Mouse (Mus musculus) olfactory bulb, adult 2 months (tissue): Measurements from ENCODE around the gene Sox5. TPM values are rescaled to one million over a fixed set of nuclear protein-coding genes. Genes with fewer than 3 reads are reported as not detected.

ENCODE experiments used
- H3K27ac ChIP-seq: fragments of 200-500 bp; 2 replicates; pipeline ENCODE4 v1.5.1; 2012; ENCODE audit warnings: low read depth, low read length; ENCODE audit not compliant: insufficient read depth
- H3K4me1 ChIP-seq: fragments of 200-500 bp; 2 replicates; pipeline ENCODE4 v1.6.1; 2012; ENCODE audit warnings: low read length; ENCODE audit not compliant: control insufficient read depth, insufficient read depth
- H3K4me3 ChIP-seq: fragments of 200-500 bp; 2 replicates; pipeline ENCODE4 v1.5.1; 2012; ENCODE audit warnings: mild to moderate bottlenecking, low read depth, low read length, moderate library complexity; ENCODE audit not compliant: insufficient read depth
- CTCF ChIP-seq: fragments of 200-500 bp; IDR thresholded peaks from 2 replicates; pipeline ENCODE4 v1.5.1; 2012; ENCODE audit warnings: low read depth, mild to moderate bottlenecking, low read length, moderate library complexity; ENCODE audit not compliant: insufficient read depth
- POLR2A ChIP-seq: fragments of 200-500 bp; IDR thresholded peaks from 2 replicates; pipeline ENCODE4 v1.6.1; 2012; ENCODE audit warnings: mild to moderate bottlenecking, low read depth, low read length, moderate library complexity; ENCODE audit not compliant: insufficient read depth
- WGBS: fragments of 180-500 bp; shearing (Covaris S2); methylation state at CpG from one replicate; pipeline ENCODE4 v1.1.7; 2018; 5-methylcytosine and 5-hydroxymethylcytosine counted together
- polyA plus RNA-seq: library from polyadenylated mRNA; stranded (reverse); fragments of >200 nt; gene quantifications from 2 replicates; pipeline ENCODE4 v1.2.4, GENCODE M21; 2012; ENCODE audit warnings: low replicate concordance; ENCODE audit not compliant: missing spikeins, insufficient read depth, insufficient read length

Gene Sox5
- polyA plus RNA-seq, 1 experiment: not detected

DNA sequence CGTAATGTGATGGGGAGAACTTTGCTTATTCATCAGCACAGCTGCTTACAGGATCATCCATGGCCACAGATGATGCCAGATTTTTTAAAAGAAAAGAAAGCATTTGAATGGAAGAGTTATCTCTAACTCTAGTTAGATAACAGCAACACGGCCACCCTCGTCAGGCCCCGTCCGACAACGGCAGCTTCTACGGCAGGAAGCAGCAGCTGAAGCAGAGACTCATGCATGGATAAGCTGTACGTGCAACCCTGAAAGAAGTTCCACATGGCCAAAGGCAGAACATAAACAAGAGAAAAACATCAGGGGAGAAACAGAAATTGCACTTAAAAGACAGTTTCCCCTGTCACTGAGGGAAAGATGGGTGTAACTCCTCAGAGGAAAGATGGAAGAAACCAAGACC lies 94.1 kb downstream of the Sox5 start:
- no peak overlapping the region for H3K27ac ChIP-seq
- 79% methylated on average over 8 of the region's 8 CpGs for WGBS
- no peaks in the 10 kb centered on the region for H3K4me1 ChIP-seq
- H3K4me3 ChIP-seq: no peak overlapping the region
- TF ChIP-seq CTCF: no peak
- TF ChIP-seq POLR2A: no peak

DNA sequence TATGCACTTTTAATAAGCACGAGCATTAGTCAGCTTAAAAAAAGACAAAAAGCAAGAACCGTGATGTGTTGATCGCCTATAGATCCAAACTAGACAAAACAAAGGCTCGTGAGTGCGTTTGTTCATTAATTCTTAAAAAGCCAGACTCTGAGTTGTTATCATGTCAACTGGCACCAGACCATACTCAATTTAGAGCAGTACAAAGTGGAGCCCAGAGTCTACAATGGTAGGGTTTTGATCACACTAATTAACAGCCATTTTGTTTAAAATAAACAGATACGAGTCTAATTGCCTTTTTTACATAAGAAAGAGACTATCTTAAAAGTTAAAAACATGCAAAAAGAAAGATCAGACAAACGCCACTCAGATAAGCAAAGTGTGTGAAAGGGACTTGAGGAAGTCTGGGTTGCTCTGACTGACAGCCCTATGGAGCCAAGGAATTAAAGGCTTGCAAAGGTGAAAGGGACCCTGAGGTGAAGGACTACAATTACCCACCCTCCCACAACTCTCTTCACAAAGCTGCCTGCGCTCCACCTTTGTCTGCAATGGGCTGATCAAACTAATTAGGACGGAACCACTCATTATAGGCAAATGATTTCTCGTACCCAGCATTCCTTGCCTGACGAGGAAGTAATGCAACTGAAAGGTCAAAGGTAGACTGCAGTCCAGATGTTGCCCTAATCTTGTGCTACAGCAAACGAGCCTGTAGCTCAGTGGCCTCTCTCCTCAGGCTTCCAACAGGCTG lies 100.6 kb downstream of the Sox5 start:
- no peak overlapping the region for H3K27ac ChIP-seq
- TF ChIP-seq CTCF (no peak), POLR2A (no peak)
- WGBS: 41% methylated on average over 12 of the region's 12 CpGs
- no peak overlapping the region for H3K4me3 ChIP-seq
- H3K4me1 ChIP-seq: no peaks in the 10 kb centered on the region

DNA sequence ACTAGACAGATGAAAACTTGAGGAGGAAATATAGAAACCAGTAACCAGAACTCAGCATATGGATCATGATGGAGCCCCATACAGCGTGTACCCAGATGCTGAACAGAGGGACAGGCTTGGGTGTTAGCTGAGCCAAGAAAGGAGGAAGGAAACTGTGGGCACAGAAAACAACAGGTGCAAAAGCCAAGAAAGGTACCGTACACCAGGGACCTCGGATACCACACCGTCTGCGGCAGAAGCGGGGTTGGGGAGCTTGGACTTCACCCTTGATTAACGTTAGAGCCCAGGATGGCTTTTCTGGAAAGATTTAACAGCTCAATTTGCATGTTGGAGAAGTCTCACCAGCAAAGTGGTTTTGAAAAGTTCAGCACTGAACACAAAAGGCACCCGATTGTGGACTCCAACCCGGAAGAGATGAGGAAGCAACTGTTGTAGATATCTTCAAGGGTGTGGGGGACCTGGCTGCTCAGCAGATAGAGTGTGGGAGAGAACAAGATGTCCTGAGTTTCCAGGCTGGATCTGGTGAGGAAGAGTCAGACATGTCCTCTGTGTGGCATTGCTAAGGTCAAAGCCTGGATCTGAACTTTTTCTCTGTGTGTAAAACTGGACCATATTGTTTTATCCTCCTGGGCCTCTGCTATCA lies 104.2 kb downstream of the Sox5 start:
- no peak for TF ChIP-seq POLR2A
- no peak for TF ChIP-seq CTCF
- Histone ChIP-seq H3K27ac (no peak overlapping the region), H3K4me1 (no peaks in the 10 kb centered on the region), H3K4me3 (no peak overlapping the region)
- WGBS: 96% methylated on average over 9 of the region's 9 CpGs

DNA sequence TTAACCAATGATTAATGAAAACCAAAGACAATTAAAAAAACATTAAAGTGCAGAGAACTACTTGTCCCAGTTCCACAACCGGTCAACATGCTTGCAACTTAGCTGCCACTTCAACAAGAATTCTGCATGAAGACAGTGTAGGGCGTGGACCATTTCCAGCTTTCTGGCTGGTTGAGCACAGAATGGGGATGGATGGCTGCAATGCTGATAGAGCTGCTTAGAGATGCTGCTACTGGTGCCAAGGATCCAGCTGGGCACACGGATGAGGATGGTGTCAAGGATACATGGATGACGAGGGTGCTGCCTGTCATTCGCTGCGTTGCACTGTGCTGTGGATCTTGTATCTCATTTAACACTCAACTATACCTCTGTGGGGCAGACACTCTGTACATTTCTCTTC lies 106.7 kb downstream of the Sox5 start:
- WGBS: 85% methylated on average over 6 of the region's 6 CpGs
- Histone ChIP-seq H3K4me3 (no peak overlapping the region), H3K4me1 (no peaks in the 10 kb centered on the region), H3K27ac (no peak overlapping the region)
- TF ChIP-seq POLR2A (no peak), CTCF (no peak)

DNA sequence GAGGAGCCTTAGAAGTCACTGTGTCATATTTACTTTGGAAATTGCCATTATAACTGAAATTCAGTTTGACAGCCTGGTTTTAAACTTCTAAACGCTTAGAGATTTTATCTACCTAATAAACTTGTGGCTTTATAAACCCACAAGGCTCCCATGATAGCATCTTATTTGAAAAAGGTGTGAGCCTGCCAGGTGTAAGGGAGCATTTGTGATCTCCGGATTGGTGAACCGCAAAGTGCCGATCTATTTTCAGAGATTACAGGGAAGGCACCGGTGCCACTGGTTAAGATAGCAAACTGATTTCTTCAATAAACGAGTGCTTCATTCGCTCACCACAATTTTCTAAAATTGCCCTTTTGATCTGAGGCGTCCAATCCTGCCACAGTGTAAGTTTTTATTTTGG lies 107.9 kb downstream of the Sox5 start:
- Histone ChIP-seq H3K4me3 (no peak overlapping the region), H3K4me1 (no peaks in the 10 kb centered on the region), H3K27ac (no peak overlapping the region)
- WGBS: 89% methylated on average over 8 of the region's 8 CpGs
- TF ChIP-seq CTCF: no peak
- no peak for TF ChIP-seq POLR2A

DNA sequence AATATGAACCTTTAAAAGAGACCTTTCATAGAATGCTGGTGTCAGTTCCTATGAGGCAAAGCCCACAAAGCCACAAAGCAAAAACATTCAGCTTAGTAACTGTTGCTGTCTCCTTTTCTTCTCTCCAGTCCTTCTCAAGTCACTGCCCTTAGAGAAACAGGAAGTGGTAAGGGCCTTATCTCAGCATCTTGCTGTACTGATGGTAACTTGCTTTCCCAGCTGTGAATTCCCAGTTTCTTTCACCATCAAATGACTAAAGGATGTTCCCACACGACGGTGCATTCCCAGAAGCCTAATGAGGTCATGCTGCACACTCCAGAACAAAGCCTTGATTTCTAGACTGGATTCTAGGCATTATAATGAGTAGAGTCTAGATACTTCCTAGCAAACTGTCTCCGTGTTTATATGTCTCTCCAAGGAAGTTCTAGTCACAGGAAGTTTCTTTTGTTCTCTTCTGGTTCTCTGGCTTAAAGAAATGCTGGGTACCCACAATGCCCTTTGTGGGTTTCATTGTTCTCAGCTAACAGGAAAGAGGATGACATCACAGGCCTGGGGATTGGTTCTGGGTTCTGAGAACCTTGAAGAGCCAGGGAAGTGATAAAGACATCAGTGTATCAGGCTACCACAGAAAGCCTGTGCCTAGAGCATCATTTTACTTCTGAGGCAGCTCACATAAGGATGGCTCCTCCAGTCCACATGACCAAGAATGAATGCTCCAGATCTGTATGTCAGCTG lies 111.2 kb downstream of the Sox5 start:
- no peaks in the 10 kb centered on the region for H3K4me1 ChIP-seq
- WGBS: 47% methylated on average over 3 of the region's 3 CpGs
- TF ChIP-seq CTCF (no peak), POLR2A (no peak)

DNA sequence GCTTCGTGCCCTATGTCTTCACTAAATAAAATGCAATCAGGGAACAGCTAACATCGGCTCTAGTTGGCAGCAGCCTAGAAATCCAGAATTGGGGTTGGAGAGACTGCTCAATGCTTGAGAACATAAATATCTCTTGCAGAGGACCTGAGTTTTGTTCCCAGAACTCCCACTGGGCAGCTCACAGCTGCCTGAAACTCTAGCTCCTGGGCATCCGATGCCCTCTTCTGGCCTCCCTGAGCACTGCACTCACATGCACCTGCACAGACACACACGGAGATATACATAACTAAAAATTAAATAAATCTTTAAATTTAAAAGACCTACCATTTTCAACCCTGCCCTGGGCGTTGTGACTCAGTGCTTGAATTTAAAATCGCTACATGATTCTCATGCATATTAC lies 115.2 kb downstream of the Sox5 start:
- H3K4me3 ChIP-seq: no peak overlapping the region
- H3K4me1 ChIP-seq: no peaks in the 10 kb centered on the region
- WGBS: 97% methylated on average over 6 of the region's 6 CpGs
- no peak overlapping the region for H3K27ac ChIP-seq
- TF ChIP-seq CTCF (no peak), POLR2A (no peak)

More for the DNA sequence above, 111.2 kb downstream of the Sox5 start:
- H3K27ac ChIP-seq: no peak overlapping the region
- H3K4me3 ChIP-seq: no peak overlapping the region

DNA sequence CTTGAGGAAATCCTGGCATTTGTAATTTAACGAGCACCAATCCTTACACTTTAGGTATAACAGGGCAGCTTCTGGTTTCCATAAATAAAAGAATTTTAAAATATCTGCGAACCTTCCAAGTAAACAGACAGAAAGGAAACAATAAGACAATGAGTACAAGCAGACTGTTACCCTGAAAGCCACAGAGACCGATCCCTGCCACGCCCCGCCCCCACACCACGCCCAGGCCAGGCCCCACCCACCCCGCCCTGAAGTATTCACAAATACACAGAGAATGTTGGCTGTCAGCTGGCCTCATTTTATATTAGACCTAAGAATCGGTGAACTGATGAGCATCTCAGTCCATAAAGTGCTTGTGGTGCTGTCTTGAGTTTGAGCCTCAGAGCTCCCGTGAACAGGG lies 117.0 kb downstream of the Sox5 start:
- Histone ChIP-seq H3K4me3 (no peak overlapping the region), H3K4me1 (no peaks in the 10 kb centered on the region), H3K27ac (no peak overlapping the region)
- no peak for TF ChIP-seq POLR2A
- TF ChIP-seq CTCF: no peak
- WGBS: 79% methylated on average over 9 of the region's 9 CpGs

DNA sequence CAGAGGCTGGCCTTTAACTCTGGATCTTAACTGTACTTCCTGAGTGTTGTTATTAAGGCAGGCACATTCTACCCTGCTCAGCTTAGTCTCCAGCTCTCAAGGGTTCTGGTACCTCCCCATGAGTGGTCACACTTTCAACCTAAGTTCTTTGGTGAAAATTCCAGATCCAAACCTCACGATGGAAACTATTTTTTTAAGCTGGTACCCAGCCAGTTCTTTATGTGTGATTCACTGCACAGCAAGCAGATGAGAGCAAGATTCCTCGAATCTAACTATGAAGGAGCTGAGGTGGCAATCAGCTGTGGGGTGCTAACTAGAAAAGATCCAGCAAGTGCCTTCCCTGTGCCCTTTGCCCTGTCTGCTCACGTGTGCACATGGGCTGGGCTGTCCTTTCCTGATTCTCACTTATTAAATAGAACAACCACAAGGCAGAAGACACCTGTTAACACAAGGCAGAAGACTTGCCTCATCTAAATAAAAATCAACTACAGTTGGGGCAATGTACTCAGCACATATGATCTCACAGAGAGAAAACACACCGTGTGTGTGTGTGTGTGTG lies 118.2 kb downstream of the Sox5 start:
- H3K4me1 ChIP-seq: no peaks in the 10 kb centered on the region
- H3K4me3 ChIP-seq: no peak overlapping the region
- TF ChIP-seq POLR2A (no peak), CTCF (no peak)
- H3K27ac ChIP-seq: no peak overlapping the region
- WGBS: 71% methylated on average over 4 of the region's 4 CpGs
